In genomic region chr1:191625620-191626019, GRCm38 (mm10) we compare ENCODE assay signal across 20 mouse cellular contexts. TPM values are rescaled to one million over a fixed set of nuclear protein-coding genes. Genes with fewer than 3 reads are reported as not detected.
A peak's percentile ranks its signal among the peaks of the same experiment; 100 is the strongest.
DNase-seq lines count a peak whose midpoint lies in the region; ATAC-seq and TF ChIP-seq lines count a peak whose summit lies in the region.
"Had no signal": no experiment of that assay in that cellular context is flagged by ENCODE, and none has a peak within 500 bp of the region (broad histone marks: within the 10 kb centered on the region; RNA-seq: fewer than 3 reads in every experiment).

No protein-coding gene starts in this region.

- H3K27ac ChIP-seq in neural tube, embryonic 12.5 days = no peak overlapping the region
- H3K27ac ChIP-seq in heart, embryonic 15.5 days = peak overlapping the region; percentile 62
- H3K27ac ChIP-seq: embryonic facial prominence, embryonic 13.5 days; hindbrain, embryonic 14.5 days; limb, embryonic 13.5 days; stomach, embryonic 15.5 days had no signal

- H3K4me1 ChIP-seq in neural tube, embryonic 12.5 days = no peaks in the 10 kb centered on the region
- peaks cover 32% of the 10 kb centered on the region for H3K4me1 ChIP-seq in heart, embryonic 15.5 days (replicated peaks)
- H3K4me1 ChIP-seq: embryonic facial prominence, embryonic 13.5 days; limb, embryonic 13.5 days; stomach, embryonic 15.5 days had no signal

- 43% methylated on average over 4 of the region's 4 CpGs for WGBS in neural tube, embryonic 12.5 days
- 25% methylated on average over 4 of the region's 4 CpGs for WGBS in heart, embryonic 15.5 days

- H3K9ac ChIP-seq in neural tube, embryonic 12.5 days = no peak overlapping the region
- H3K9ac ChIP-seq in heart, embryonic 15.5 days = no peak overlapping the region
- H3K9ac ChIP-seq: embryonic facial prominence, embryonic 13.5 days; hindbrain, embryonic 14.5 days; limb, embryonic 13.5 days; liver, postnatal 0 days; stomach, embryonic 15.5 days had no signal

- H3K9me3 ChIP-seq in neural tube, embryonic 12.5 days = no peaks in the 10 kb centered on the region
- no peaks in the 10 kb centered on the region for H3K9me3 ChIP-seq in heart, embryonic 15.5 days (replicated peaks)
- H3K9me3 ChIP-seq: embryonic facial prominence, embryonic 13.5 days; limb, embryonic 13.5 days; stomach, embryonic 15.5 days had no signal

- no peak for TF ChIP-seq POLR2A in myocyte (IDR thresholded peaks at IDR 0.05; ENCODE audit: insufficient read length, low read depth)

- H3K4me3 ChIP-seq in neural tube, embryonic 12.5 days = no peak overlapping the region
- H3K4me3 ChIP-seq in heart, embryonic 15.5 days = no peak overlapping the region
- H3K4me3 ChIP-seq in myocyte = no peak overlapping the region
- H3K4me3 ChIP-seq: embryonic facial prominence, embryonic 13.5 days; limb, embryonic 13.5 days; stomach, embryonic 15.5 days had no signal

- peak; percentile 20 to 22 for DNase-seq in cerebellum, postnatal 10 days
- no peak for DNase-seq in cerebellum, adult 11-12 months
- DNase-seq in neural tube, embryonic 10.5 days (ENCODE audit: extremely low spot score, low spot score) = no peak
- no peak for DNase-seq in gastrocnemius, adult 8-10 months (ENCODE audit: low spot score in 2 of 2)
- no peak for DNase-seq in spleen, postnatal 10 days (ENCODE audit: low spot score in 2 of 2)
- DNase-seq: cerebellum, adult 18-20 months; kidney, adult 11 months; kidney, postnatal 4 days; liver, postnatal 0 days; lung, postnatal 36 days; midbrain, embryonic 14.5 days; thymus, postnatal 14 days had no signal

- H3K36me3 ChIP-seq in neural tube, embryonic 12.5 days = peaks cover 20% of the 10 kb centered on the region
- peaks cover 14% of the 10 kb centered on the region for H3K36me3 ChIP-seq in heart, embryonic 15.5 days
- H3K36me3 ChIP-seq in myocyte (ENCODE audit: control insufficient read depth, insufficient read depth) = peaks cover 11% of the 10 kb centered on the region

- no peaks in the 10 kb centered on the region for H3K27me3 ChIP-seq in neural tube, embryonic 12.5 days (replicated peaks)
- H3K27me3 ChIP-seq in heart, embryonic 15.5 days = no peaks in the 10 kb centered on the region
- no peaks in the 10 kb centered on the region for H3K27me3 ChIP-seq in myocyte (ENCODE audit: control insufficient read depth, insufficient read depth, insufficient read length)
- H3K27me3 ChIP-seq: embryonic facial prominence, embryonic 13.5 days; limb, embryonic 13.5 days; Patski; stomach, embryonic 15.5 days had no signal

- H3K79me2 ChIP-seq in myocyte (ENCODE audit: control insufficient read depth, insufficient read depth) = no peaks in the 10 kb centered on the region

- 0 out of 2 replicates have a peak, but pooled peaks have one; percentile 33 for ATAC-seq in neural tube, embryonic 12.5 days (ENCODE audit: low FRiP score, low read depth)
- ATAC-seq in heart, embryonic 15.5 days (replicated peaks; ENCODE audit: insufficient number of reproducible peaks, insufficient read depth, low FRiP score, low read depth) = no peak
- ATAC-seq: liver, postnatal 0 days; Patski had no signal

- H3ac ChIP-seq in myocyte (ENCODE audit: control insufficient read depth, insufficient read length) = no peak overlapping the region

- no peak overlapping the region for H3K4me2 ChIP-seq in neural tube, embryonic 12.5 days (replicated peaks)
- no peak overlapping the region for H3K4me2 ChIP-seq in heart, embryonic 15.5 days
- peak overlapping the region; percentile 33 for H3K4me2 ChIP-seq in myocyte (ENCODE audit: low read depth)
- H3K4me2 ChIP-seq: embryonic facial prominence, embryonic 13.5 days; hindbrain, embryonic 14.5 days; limb, embryonic 13.5 days; stomach, embryonic 15.5 days had no signal

TF ChIP-seq in myocyte, 11 proteins besides CTCF, POLR2A, EP300 and RAD21:
- peak in 1 of 3 experiments; percentile 75 for TF ChIP-seq MYOD1 (IDR thresholded peaks at IDR 0.05; ENCODE audit: control insufficient read depth in 1 of 3, insufficient read length in 2 of 3, low read depth in 2 of 3)
- no peak for TF ChIP-seq USF1 (IDR thresholded peaks at IDR 0.05; ENCODE audit: low read depth)
- no peak for TF ChIP-seq MAX (IDR thresholded peaks at IDR 0.05; ENCODE audit: low read depth)
- peak in 2 of 3 experiments; percentile 54 to 71 for TF ChIP-seq MYOG (IDR thresholded peaks at IDR 0.05; ENCODE audit: control insufficient read depth in 1 of 3, insufficient read depth in 1 of 3, insufficient read length in 2 of 3, low read depth in 2 of 3)

RNA-seq across cellular contexts. Expression of gene Ints7, which starts 50.2 kb away (rescaled TPM):
- polyA plus RNA-seq in neural tube, embryonic 12.5 days (2016; fragmentation: Nextera tagmentation; extraction: Ambion mirVana) = 58.0 and 62.9 TPM in 2 replicates
- polyA plus RNA-seq in heart, embryonic 15.5 days (2015; fragmentation: Nextera tagmentation; extraction: Ambion mirVana) = 28.5 and 38.9 TPM in 2 replicates
- 17.5 TPM for polyA plus RNA-seq in myocyte (2012; fragmentation: generic; extraction: Trizol)
- 1 to 10 TPM; 4.6 to 5.9 (median 4.8) TPM for total RNA-seq in gastrocnemius, adult 8-10 months (2022)

RNA-seq across cellular contexts. Expression of gene Dtl, which starts 50.3 kb away (rescaled TPM):
- polyA plus RNA-seq in neural tube, embryonic 12.5 days (2016; fragmentation: Nextera tagmentation; extraction: Ambion mirVana) = 34.0 and 34.1 TPM in 2 replicates
- 19.8 and 26.6 TPM in 2 replicates for polyA plus RNA-seq in heart, embryonic 15.5 days (2015; fragmentation: Nextera tagmentation; extraction: Ambion mirVana)
- polyA plus RNA-seq in myocyte (2012; fragmentation: generic; extraction: Trizol) = 1.2 TPM
- total RNA-seq in gastrocnemius, adult 8-10 months (2022) = not detected

Comparison
In these comparisons a context has a peak if more than half of its experiments do, and no peak if none do; other contexts are left out.
1. DNase-seq: peak in cerebellum, postnatal 10 days (2 of 2); none in cerebellum, adult 11-12 months (single experiment), neural tube, embryonic 10.5 days (single experiment), gastrocnemius, adult 8-10 months (0 of 2) and spleen, postnatal 10 days (0 of 2).